9 mouse cellular contexts compared by ENCODE assay signal in the genomic region with DNA sequence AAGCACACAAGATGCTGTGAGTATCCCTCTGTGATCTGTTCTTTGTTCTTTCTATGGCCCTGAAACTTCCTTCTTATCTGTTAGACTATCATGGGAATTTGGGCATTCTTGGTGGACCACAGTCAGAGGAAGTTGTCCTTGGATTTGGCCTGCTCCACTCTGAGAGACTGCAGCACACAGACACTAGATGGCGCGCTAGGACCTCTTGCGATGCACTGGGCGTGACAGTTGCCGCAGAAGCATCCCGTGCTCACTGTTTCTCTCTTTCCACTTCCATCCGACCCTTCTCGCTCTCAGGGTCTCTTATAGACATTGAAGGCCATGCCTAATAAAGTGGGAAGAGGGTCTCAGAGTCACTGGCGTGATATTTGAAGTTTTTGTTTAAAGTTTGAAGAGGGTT. TPM values are rescaled to one million over a fixed set of nuclear protein-coding genes. Genes with fewer than 3 reads are reported as not detected.
DNase-seq lines count a peak whose midpoint lies in the region; ATAC-seq and TF ChIP-seq lines count a peak whose summit lies in the region.
"Had no signal": no experiment of that assay in that cellular context is flagged by ENCODE, and none has a peak within 500 bp of the region (broad histone marks: within the 10 kb centered on the region; RNA-seq: fewer than 3 reads in every experiment).

No protein-coding gene starts in this region.

- peak; percentile 90 for DNase-seq in adrenal gland, postnatal 14 days
- DNase-seq in embryo, embryonic 9.5 days (ENCODE audit: extremely low spot score), result peak; percentile 70
- peak; percentile 85 to 92 for DNase-seq in heart, postnatal 10 days
- DNase-seq in large intestine, adult 2 months (ENCODE audit: low read depth, low spot score), result peak; percentile 54
- peak; percentile 75 for DNase-seq in right cerebral cortex, adult 18-20 months
- peak; percentile 57 for DNase-seq in urinary bladder, adult 2 months (ENCODE audit: low spot score)

- TF ChIP-seq EP300 in ES-Bruce4 (IDR thresholded peaks at IDR 0.05; ENCODE audit: insufficient read depth, low read depth, low read length), result 0 out of 2 replicates have a peak, but pooled peaks have one; percentile 30

- no peak for TF ChIP-seq POLR2A in ES-Bruce4 (IDR thresholded peaks at IDR 0.05; ENCODE audit: insufficient read depth, low read length)

- H3K4me2 ChIP-seq in lung, embryonic 16.5 days (ENCODE audit: low read depth, low read length), result no peak overlapping the region
- H3K4me2 ChIP-seq: limb, embryonic 12.5 days had no signal

- H3K9ac ChIP-seq in ES-Bruce4 (ENCODE audit: low read depth, poor library complexity, severe bottlenecking), result no peak overlapping the region
- H3K9ac ChIP-seq in lung, embryonic 16.5 days (ENCODE audit: low read length), result no peak overlapping the region
- H3K9ac ChIP-seq: limb, embryonic 12.5 days had no signal

- peak; percentile 99 for TF ChIP-seq CTCF in ES-Bruce4 (IDR thresholded peaks at IDR 0.05; ENCODE audit: low read depth, low read length)

- H3K9me3 ChIP-seq in ES-Bruce4 (replicated peaks; ENCODE audit: control insufficient read depth, insufficient read depth, low read length, poor library complexity, severe bottlenecking), result no peaks in the 10 kb centered on the region
- H3K9me3 ChIP-seq in lung, embryonic 16.5 days (ENCODE audit: control insufficient read depth, low read length), result no peaks in the 10 kb centered on the region
- H3K9me3 ChIP-seq: limb, embryonic 12.5 days had no signal

- H3K36me3 ChIP-seq in ES-Bruce4 (ENCODE audit: control insufficient read depth, insufficient read depth, low read length, poor library complexity, severe bottlenecking), result no peaks in the 10 kb centered on the region
- no peaks in the 10 kb centered on the region for H3K36me3 ChIP-seq in lung, embryonic 16.5 days (ENCODE audit: control insufficient read depth, insufficient read depth, low read length)
- H3K36me3 ChIP-seq: limb, embryonic 12.5 days had no signal

- H3K4me3 ChIP-seq in ES-Bruce4 (ENCODE audit: low read depth, low read length), result no peak overlapping the region
- H3K4me3 ChIP-seq in lung, embryonic 16.5 days (ENCODE audit: low read length), result no peak overlapping the region
- H3K4me3 ChIP-seq: limb, embryonic 12.5 days had no signal

- peaks cover 2% of the 10 kb centered on the region; the same call in 1 of the 2 replicates for H3K27me3 ChIP-seq in ES-Bruce4 (ENCODE audit: control insufficient read depth, insufficient read depth, low read length, poor library complexity, severe bottlenecking)
- H3K27me3 ChIP-seq in lung, embryonic 16.5 days (ENCODE audit: control insufficient read depth, insufficient read depth, low read depth, low read length), result no peaks in the 10 kb centered on the region

- H3K4me1 ChIP-seq in ES-Bruce4 (ENCODE audit: control insufficient read depth, insufficient read depth, low read length), result no peaks in the 10 kb centered on the region
- no peaks in the 10 kb centered on the region; the same call in 1 of the 2 replicates for H3K4me1 ChIP-seq in lung, embryonic 16.5 days (replicated peaks; ENCODE audit: control insufficient read depth, insufficient read depth, low read length)
- H3K4me1 ChIP-seq: limb, embryonic 12.5 days had no signal

- intact Hi-C loops in heart, postnatal 10 days (cut with DNase I), result loop anchor here (1.0 to 10.0 kb wide), 5 partner anchors 37 to 311 kb away; partner anchors contain the start of gene B9d1

- ATAC-seq in lung, embryonic 16.5 days (ENCODE audit: low read depth), result peak; percentile 80; the same call in 1 of the 2 replicates

- WGBS in large intestine, adult 2 months, result 2% methylated on average over 9 of the region's 9 CpGs
- 5% methylated on average over 9 of the region's 9 CpGs for WGBS in lung, embryonic 16.5 days

- H3K27ac ChIP-seq in ES-Bruce4 (ENCODE audit: insufficient read depth, low read length), result no peak overlapping the region
- H3K27ac ChIP-seq in lung, embryonic 16.5 days (ENCODE audit: low read length), result no peak overlapping the region
- H3K27ac ChIP-seq: limb, embryonic 12.5 days had no signal

RNA-seq across cellular contexts. Expression of gene Aldh3a1, which starts 13.9 kb away (rescaled TPM):
- polyA plus RNA-seq in ES-Bruce4 (2011; ENCODE audit: insufficient read depth, insufficient read length, low read depth, missing spikeins), result not detected in 2 replicates
- total RNA-seq in adrenal gland, postnatal 14 days (2021), result 0.26 TPM in 1 of 2 replicates, not detected in the other
- total RNA-seq in heart, postnatal 10 days (2021), result under 1 TPM; 0.45 to 0.89 TPM
- polyA plus RNA-seq in large intestine, adult 2 months (2012; rRNA removed), result 0.18 and 0.40 TPM in 2 replicates
- 0.34 and 0.52 TPM in 2 replicates for polyA plus RNA-seq in lung, embryonic 16.5 days (2015; fragmentation: Nextera tagmentation; extraction: Ambion mirVana)
- 145 and 173 TPM in 2 replicates for polyA plus RNA-seq in urinary bladder, adult 2 months (2012; rRNA removed)

RNA-seq across cellular contexts. Expression of gene Usp22, which starts 18.5 kb away (rescaled TPM):
- 107 and 113 TPM in 2 replicates for polyA plus RNA-seq in ES-Bruce4 (2011; ENCODE audit: insufficient read depth, insufficient read length, low read depth, missing spikeins)
- 53.0 and 58.2 TPM in 2 replicates for total RNA-seq in adrenal gland, postnatal 14 days (2021)
- total RNA-seq in heart, postnatal 10 days (2021), result 10 to 100 TPM; 55.1 to 57.6 TPM
- 32.5 and 41.3 TPM in 2 replicates for polyA plus RNA-seq in large intestine, adult 2 months (2012; rRNA removed)
- 98.9 and 103 TPM in 2 replicates for polyA plus RNA-seq in lung, embryonic 16.5 days (2015; fragmentation: Nextera tagmentation; extraction: Ambion mirVana)
- 51.9 and 53.3 TPM in 2 replicates for polyA plus RNA-seq in urinary bladder, adult 2 months (2012; rRNA removed)

Comparison
In these comparisons a context has a peak if more than half of its experiments do, and no peak if none do; other contexts are left out.
1. RNA of gene Aldh3a1, which starts 13.9 kb away (polyA plus RNA-seq): 145 to 173 TPM in urinary bladder, adult 2 months; 0.18 to 0.40 TPM in large intestine, adult 2 months, 0.34 to 0.52 TPM in lung, embryonic 16.5 days and not detected in ES-Bruce4; every median in the first group is over 10 times any median in the second.
2. Peak in every context shown above with its lines, with median percentiles within 50 percentile points of each other: DNase-seq.